Mouse (Mus musculus) cortical plate, adult 2 months (tissue): ENCODE measurements around the gene Ick.
"Not testable (repeated sequence)": the region's sequence is repeated elsewhere in the genome, so short reads cannot be mapped to it uniquely, and the experiment has no call there.

Experiments
- CTCF ChIP-seq: fragments of 200-500 bp; IDR thresholded peaks from 2 replicates; pipeline ENCODE4 v1.5.1; 2011; ENCODE audit warnings: mild to moderate bottlenecking, control low read depth, low read length; ENCODE audit not compliant: insufficient read depth; ENCODE audit errors: extremely low read depth
- POLR2A ChIP-seq: fragments of 200-500 bp; IDR thresholded peaks from 2 replicates; pipeline ENCODE4 v1.6.1; 2011; ENCODE audit warnings: mild to moderate bottlenecking, low read length, control low read depth; ENCODE audit not compliant: insufficient read depth; ENCODE audit errors: extremely low read depth

GRCm38 (mm10) chr9:78182474-78182873 is 73.5 kb downstream of the Ick start, which contains the start of gene Gsta4:
- not testable (repeated sequence) for TF ChIP-seq POLR2A, CTCF
